Mouse (Mus musculus): ENCODE measurements around the gene Tnnt1.
"Not testable (repeated sequence)": the region's sequence is repeated elsewhere in the genome, so short reads cannot be mapped to it uniquely, and the experiment has no call there.

Gene Tnnt1

GRCm38 (mm10) chr7:4516332-4517050 lies at the start of gene Tnnt1:
Gene Tnnt1, minus strand, starts transcription at chr7:4516382.
- no peak for DNase-seq

DNA sequence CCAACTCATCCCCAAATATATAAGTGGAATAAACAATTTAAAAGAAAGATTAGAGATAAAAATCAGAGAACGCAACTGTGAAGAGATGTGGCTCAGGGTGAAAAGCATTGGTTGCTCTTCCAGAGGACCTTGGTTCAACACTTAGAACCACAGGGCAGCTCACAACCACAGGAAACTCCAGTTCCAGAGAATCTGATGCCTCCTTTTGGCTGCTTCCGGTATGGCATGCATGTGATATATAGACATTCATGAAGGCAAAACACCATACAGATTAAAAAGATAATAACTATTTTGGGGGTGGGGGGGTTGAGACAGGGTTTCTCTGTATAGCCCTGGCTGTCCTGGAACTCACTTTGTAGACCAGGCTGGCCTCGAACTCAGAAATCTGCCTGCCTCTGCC lies 46.5 kb upstream of the Tnnt1 start:
- no peak for DNase-seq

GRCm38 (mm10) chr7:4557167-4557560 lies 41.0 kb upstream of the Tnnt1 start:
- DNase-seq: no peak

DNA sequence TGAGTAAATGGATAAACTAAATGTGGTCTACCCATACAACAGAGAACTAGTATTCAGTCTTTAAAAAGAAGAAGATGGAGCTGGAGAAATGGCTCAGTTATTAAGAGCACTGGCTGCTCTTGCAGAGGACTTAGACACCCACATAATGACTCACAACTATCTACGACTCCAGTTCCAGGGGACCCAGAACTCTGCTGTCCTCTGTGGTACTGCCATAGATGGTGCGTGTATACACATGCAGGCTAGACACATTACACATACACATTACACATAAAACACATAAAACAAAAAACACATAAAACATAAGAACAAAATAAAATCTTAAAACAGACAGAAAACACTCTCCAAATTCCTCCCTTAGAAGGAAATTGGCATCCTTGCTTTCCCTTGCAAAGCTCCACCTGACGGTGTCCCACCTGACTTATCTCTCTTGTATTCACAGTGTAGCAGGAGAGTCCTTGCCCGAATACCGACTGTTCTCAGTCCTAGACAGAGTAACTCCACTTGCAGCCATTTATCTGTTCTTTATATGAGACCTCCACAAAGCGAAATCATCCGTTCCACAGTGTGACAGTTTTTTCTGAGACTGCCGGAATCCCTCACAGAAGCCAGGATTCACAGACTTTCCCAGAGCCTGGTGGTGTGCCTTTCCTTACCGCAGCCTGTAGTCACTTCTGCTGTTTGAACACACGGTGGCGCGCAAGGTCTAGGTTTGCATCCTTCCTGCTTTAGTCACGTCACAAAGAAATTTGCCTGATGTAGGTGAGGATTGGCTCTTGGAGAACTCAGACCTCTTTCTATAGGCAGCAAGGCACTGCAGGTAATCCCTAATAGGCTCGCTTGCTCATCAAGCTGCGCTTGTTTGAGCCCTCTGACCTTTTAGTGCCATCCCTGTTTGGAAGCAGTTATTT lies 40.3 kb upstream of the Tnnt1 start:
- peak; percentile 49 to 66 for DNase-seq

DNA sequence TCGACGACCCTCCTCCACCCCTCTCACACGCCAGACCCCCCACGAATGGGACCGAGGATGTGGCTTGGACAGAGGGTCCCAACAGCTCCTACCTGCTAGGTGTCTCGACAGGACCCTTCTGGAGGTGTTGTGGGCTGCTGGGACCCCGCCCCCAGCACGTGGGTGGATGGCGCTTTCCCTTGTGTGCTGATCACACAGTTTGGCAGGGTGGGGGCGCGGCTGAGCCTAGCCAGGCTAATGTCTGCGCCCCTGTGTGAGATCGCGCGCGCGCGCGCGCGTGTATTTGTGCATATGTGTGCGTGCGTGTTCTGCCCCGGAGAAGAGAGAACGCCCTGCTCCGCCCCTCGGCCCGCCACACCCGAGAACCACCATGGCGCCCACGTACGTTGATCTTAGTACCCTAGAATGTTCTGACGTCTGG lies 31.0 kb upstream of the Tnnt1 start, which contains the start of gene Syt5:
Gene Syt5, minus strand, starts transcription at position 321 of the 421 bp plus-strand sequence.
- no peak for DNase-seq

DNA sequence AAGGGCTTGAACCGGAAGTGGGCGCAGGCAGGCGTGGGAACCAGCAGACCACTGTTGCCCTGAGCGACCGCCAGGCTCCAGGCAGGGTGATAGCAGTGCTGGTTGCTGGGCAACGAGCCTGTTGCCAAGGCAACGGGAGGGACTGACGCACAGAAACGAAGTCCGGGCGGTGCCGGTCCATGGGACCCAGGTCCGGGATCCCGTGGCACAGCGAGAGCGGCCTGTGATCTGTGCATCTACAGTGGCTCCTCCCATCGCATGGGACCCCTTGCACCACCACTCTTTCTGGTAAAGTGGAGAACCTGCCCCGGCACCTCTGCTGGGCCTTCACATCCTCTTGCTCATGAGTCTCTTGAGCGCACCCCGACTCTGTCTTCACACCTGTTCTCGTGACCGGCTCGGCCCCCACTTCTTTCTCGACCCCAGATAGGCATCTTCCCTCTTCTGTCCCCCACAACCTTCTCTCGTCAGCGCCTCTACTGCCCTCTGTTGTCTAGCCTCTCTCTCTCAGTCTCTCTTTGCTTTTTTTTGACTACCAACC lies 30.5 kb upstream of the Tnnt1 start:
- peak in 1 of 2 experiments; percentile 23 for DNase-seq

- DNase-seq: no peak
Measured at GRCm38 (mm10) chr7:4546050-4546449, 29.9 kb upstream of the Tnnt1 start.

DNA sequence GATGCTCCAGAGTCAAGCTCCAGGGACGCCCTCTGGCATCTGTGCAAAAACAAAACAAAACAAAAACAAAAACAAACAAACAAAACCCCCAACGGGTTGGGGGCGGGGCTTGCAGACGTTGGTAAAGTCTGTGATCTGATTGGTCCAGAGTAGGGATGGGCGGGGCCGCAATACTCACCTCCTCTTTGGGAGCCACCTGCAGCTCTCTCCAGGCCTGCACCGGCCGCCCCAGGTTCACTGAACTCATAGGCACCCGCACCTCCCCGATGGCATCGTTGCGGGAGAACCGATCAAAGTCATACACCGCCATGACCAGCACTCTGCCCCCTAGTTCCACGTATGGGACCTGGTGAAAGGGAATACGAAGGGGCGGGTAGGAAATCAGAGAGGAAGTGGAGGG lies 25.8 kb upstream of the Tnnt1 start:
- no peak for DNase-seq

- DNase-seq: no peak
Measured at GRCm38 (mm10) chr7:4541344-4541743, 25.2 kb upstream of the Tnnt1 start.

DNA sequence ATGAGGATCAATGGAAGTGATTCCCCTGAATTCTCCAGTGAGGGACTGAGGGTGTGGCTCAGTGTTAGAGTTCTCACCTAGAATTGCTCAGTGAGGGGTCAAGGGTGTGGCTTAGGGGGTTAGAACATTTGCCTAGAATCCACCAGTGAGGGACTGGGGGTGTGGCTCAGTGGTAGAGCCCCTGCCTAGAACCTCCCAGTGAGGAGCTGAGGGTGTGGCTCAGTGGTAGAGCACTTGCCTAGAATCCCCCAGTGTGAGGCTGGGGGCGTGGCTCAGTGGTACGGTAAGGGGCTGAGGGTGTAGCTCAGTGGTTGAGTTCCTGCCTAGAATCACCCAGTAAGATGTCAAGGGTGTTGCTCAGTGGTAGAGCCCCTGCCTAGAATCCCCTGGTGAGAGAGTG lies 22.8 kb upstream of the Tnnt1 start:
- DNase-seq: no peak

- DNase-seq: no peak
Measured at GRCm38 (mm10) chr7:4537181-4537580, 21.0 kb upstream of the Tnnt1 start.

DNA sequence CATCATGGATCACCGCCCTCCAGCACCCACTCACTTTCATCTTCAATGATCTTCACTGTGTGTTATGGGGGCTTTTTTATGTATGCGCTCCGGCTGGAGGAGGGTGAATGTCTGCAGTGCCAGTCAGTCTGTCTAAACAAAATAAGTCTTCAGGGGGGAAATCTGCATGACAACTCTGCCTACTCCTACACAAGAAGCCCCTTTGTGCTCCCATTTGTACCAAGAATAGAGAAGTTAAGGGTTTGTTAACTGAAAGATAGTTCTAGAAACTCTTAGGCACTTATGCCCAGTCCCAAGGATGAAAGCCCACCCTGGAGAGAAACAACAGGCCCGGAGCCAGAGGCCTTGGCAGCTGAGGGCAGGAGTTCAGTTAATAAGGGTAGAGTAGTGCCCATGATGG lies 20.2 kb upstream of the Tnnt1 start:
- no peak for DNase-seq

GRCm38 (mm10) chr7:4532005-4532729 lies 16.0 kb upstream of the Tnnt1 start, which contains the start of gene Dnaaf3:
Gene Dnaaf3, minus strand, starts transcription at chr7:4532453.
- peak; percentile 79 to 84 for DNase-seq

- not testable (repeated sequence) for DNase-seq
Measured at GRCm38 (mm10) chr7:4530166-4530565, 14.0 kb upstream of the Tnnt1 start.

GRCm38 (mm10) chr7:4527302-4527689 lies 11.1 kb upstream of the Tnnt1 start:
- no peak for DNase-seq

DNA sequence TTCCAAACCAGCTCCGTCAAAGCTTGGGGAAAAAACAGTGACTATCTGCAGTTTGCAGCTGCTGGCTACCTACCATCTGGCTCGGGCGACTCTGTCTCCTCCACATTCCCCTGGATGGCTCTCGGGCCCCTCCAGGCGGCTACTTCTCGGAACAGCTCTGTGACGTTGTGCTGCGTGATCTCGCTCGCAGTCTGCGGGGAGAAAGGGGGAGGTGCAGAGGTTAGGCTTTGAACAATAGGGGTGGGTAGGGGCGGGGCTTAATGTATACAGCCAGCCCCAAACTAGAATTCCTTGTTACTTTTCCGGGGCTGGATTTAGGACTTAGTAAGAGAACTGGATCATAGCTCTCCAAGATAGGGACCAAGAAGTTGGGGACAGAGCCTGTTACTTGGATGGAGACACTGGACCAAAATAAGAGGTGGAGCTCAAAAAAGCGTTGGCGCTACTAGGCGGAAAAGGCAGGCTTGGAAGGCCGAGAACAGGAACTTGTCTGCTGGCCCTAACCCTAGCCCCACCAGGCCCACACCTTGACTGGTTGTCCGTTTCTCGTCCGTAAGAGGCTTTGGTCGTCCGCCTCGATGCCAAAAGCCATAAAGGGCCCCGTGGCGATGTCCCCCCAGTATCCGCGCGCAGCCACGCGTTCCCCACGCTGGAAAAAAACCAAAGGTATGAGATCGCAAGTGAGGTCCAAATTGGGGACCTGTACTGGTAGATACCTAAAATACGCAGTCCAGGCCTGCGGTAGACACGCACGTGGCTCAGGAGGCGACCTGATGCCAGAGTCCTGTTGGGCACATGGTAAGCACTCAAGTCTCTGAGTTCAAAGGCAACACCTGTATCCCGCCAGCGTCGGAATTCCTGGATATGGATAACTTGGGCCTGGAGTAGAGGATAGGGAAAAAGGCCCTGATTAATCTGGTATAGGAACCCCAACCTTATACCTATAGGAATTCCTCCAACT lies 10.4 kb upstream of the Tnnt1 start:
- peak; percentile 52 to 65 for DNase-seq

- DNase-seq: peak in 1 of 2 experiments; percentile 46
Measured at GRCm38 (mm10) chr7:4524212-4524922, 8.2 kb upstream of the Tnnt1 start, which contains the start of gene Tnni3. Gene Tnni3, minus strand, starts transcription at chr7:4524229.

DNA sequence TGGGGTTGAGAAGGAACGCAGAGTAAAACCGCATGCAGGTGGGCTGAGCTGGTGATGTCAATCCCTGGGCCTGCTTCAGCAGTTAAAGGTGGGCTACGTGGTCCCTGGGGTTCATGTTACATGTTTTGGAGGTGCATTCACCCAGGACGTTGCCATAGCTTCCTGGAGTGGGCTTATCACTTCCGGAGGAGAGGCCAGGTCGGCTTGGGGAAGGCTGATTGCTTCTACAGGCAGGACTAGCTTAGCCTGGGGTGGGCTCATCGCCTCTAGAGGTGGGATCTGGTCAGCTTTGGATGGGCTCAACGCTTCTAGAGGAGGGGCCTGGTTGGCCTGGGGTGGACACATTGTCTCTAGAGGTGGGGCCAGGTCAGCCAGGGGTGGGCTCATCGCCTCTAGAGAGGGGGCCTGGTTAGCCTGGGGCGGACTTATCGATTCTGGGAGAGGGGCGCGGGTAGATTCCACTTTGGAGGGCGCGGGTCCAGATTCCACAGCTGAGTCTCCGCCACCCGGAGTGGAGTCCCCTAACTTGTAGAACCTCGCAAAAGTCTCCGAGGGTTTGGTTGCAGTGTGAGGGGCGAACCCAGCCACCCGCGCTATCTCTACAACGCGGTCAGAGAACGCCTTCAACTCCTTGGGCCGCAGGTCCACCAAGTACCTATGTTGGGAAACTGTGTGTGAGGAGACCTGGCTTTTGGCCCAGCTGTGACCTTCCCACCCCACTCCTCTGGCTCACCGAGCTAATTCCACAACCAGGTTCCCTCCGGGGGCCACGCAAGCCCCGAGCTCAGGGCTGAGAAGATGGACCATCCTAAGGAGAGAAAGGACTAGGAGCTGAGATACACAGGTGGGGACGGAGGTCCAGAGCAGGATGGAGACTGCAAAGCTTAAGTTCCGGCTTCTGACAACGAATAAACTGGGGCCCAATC lies 7.3 kb upstream of the Tnnt1 start:
- no peak for DNase-seq

- DNase-seq: no peak
Measured at GRCm38 (mm10) chr7:4522292-4522691, 6.1 kb upstream of the Tnnt1 start.
